Mouse (Mus musculus) gastrocnemius, postnatal 36 days (tissue): ENCODE measurements at regions not wholly inside any gene's neighbourhood (a gene's known extent, or its start where the extent isn't known, plus 50 kb on each side); places are given as distances from the start of the nearest gene placed in this dataset.

ENCODE experiments used
- DNase-seq, 2 experiments: peaks; one replicate each; pipeline ENCODE4 v3.0.0; 2022
- intact Hi-C: fragments of 180-260 bp; cut with DNase I; formaldehyde crosslinking; loops from one replicate; pipeline ENCODE4 v1.15.1; 2025

GRCm38 (mm10) chr3:120123155-120123554 is 338.9 kb upstream of the Ptbp2 start:
- no peak for DNase-seq
- intact Hi-C loops: no loop called here

- no peak for DNase-seq
- intact Hi-C loops: no loop called here
These were observed 299.1 kb upstream of the Ptbp2 start for GRCm38 (mm10) chr3:120083171-120083932.

- intact Hi-C loops: no loop called here
These were observed 289.3 kb upstream of the Ptbp2 start for GRCm38 (mm10) chr3:120073528-120073927.

GRCm38 (mm10) chr3:120065714-120066113 is 281.4 kb upstream of the Ptbp2 start:
- intact Hi-C loops: no loop called here
- DNase-seq: peak in 1 of 2 experiments; percentile 7

More at GRCm38 (mm10) chr3:120073528-120073927, 289.3 kb upstream of the Ptbp2 start:
- DNase-seq: no peak

- intact Hi-C loops: no loop called here
These were observed 280.7 kb upstream of the Ptbp2 start for GRCm38 (mm10) chr3:120064854-120065480.

GRCm38 (mm10) chr3:120062264-120062663 is 278.0 kb upstream of the Ptbp2 start:
- intact Hi-C loops: no loop called here
- no peak for DNase-seq

More at GRCm38 (mm10) chr3:120064854-120065480, 280.7 kb upstream of the Ptbp2 start:
- peak; percentile 32 to 45 for DNase-seq

GRCm38 (mm10) chr3:120059959-120060358 is 275.7 kb upstream of the Ptbp2 start:
- intact Hi-C loops: no loop called here
- DNase-seq: no peak

GRCm38 (mm10) chr3:120055216-120056154 is 271.2 kb upstream of the Ptbp2 start:
- intact Hi-C loops: no loop called here
- no peak for DNase-seq

- DNase-seq: no peak
- intact Hi-C loops: no loop called here
These were observed 263.0 kb upstream of the Ptbp2 start for GRCm38 (mm10) chr3:120047238-120047637.

GRCm38 (mm10) chr3:120037526-120037925 is 253.3 kb upstream of the Ptbp2 start:
- no peak for DNase-seq
- intact Hi-C loops: no loop called here

- intact Hi-C loops: no loop called here
- no peak for DNase-seq
These were observed 235.8 kb upstream of the Ptbp2 start for GRCm38 (mm10) chr3:120019826-120020683.

GRCm38 (mm10) chr3:120015376-120015775 is 231.1 kb upstream of the Ptbp2 start:
- intact Hi-C loops: no loop called here
- DNase-seq: no peak

GRCm38 (mm10) chr3:120011861-120012260 is 227.6 kb upstream of the Ptbp2 start:
- no peak for DNase-seq
- intact Hi-C loops: no loop called here

- DNase-seq: no peak
- intact Hi-C loops: no loop called here
These were observed 223.8 kb upstream of the Ptbp2 start for GRCm38 (mm10) chr3:120008110-120008509.

GRCm38 (mm10) chr3:120004588-120004987 is 220.3 kb upstream of the Ptbp2 start:
- DNase-seq: no peak
- intact Hi-C loops: no loop called here

GRCm38 (mm10) chr3:120000281-120000680 is 216.0 kb upstream of the Ptbp2 start:
- intact Hi-C loops: no loop called here
- DNase-seq: no peak

GRCm38 (mm10) chr3:119996258-119996988 is 212.2 kb upstream of the Ptbp2 start:
- intact Hi-C loops: no loop called here
- DNase-seq: no peak

- intact Hi-C loops: no loop called here
These were observed 211.5 kb upstream of the Ptbp2 start for GRCm38 (mm10) chr3:119995781-119996180.

GRCm38 (mm10) chr3:119987245-119987852 is 203.1 kb upstream of the Ptbp2 start:
- intact Hi-C loops: no loop called here
- DNase-seq: no peak

More at GRCm38 (mm10) chr3:119995781-119996180, 211.5 kb upstream of the Ptbp2 start:
- no peak for DNase-seq
